Comparison of ENCODE assay signal across 15 mouse cellular contexts in genomic region chr7:141439140-141439679, GRCm38 (mm10). TPM values are rescaled to one million over a fixed set of nuclear protein-coding genes. Genes with fewer than 3 reads are reported as not detected.
"Had no signal": no experiment of that assay in that cellular context is flagged by ENCODE, and none has a peak within 500 bp of the region (broad histone marks: within the 10 kb centered on the region; RNA-seq: fewer than 3 reads in every experiment).

No protein-coding gene starts in this region.

- H3K9ac ChIP-seq: limb, embryonic 15.5 days; liver, embryonic 12.5 days; lung, embryonic 14.5 days had no signal

- ATAC-seq: liver, embryonic 12.5 days had no signal

- H3K4me3 ChIP-seq: layer of hippocampus, adult 2 months; limb, embryonic 15.5 days; liver, embryonic 12.5 days had no signal

- H3K4me2 ChIP-seq: limb, embryonic 15.5 days; liver, embryonic 12.5 days; lung, embryonic 14.5 days had no signal

- DNase-seq: kidney, adult 18-20 months; kidney, postnatal 10 days; kidney, postnatal 4 days; lung, embryonic 14.5 days; lung, postnatal 10 days; lung, postnatal 4 days; midbrain, embryonic 14.5 days; right cerebral cortex, postnatal 25 days; thymus, postnatal 14 days had no signal

- H3K9me3 ChIP-seq: limb, embryonic 15.5 days; liver, embryonic 12.5 days; midbrain, embryonic 10.5 days had no signal

- H3K27ac ChIP-seq: layer of hippocampus, adult 2 months; limb, embryonic 15.5 days; liver, embryonic 12.5 days; midbrain, embryonic 10.5 days; stomach, postnatal 0 days had no signal

- H3K27me3 ChIP-seq: limb, embryonic 15.5 days; liver, embryonic 12.5 days had no signal

RNA-seq across cellular contexts. Expression of gene Cend1, which starts 9.9 kb away (rescaled TPM):
- polyA plus RNA-seq: liver, embryonic 16.5 days; lung, embryonic 14.5 days had no signal
